Mouse (Mus musculus) layer of hippocampus, adult 2 months (tissue): Measurements from ENCODE around the gene Alx1. TPM values are rescaled to one million over a fixed set of nuclear protein-coding genes. Genes with fewer than 3 reads are reported as not detected.
A peak's percentile ranks its signal among the peaks of the same experiment; 100 is the strongest.

Source experiments
- DNase-seq, 2 experiments: peaks; one replicate each; pipeline ENCODE4 v3.0.0; 2022; ENCODE audit warnings: low spot score in 2 of 2
- H3K27ac ChIP-seq: fragments of 200-600 bp; 2 replicates; pipeline ENCODE4 v1.8.1; 2022
- H3K4me3 ChIP-seq: fragments of 200-600 bp; 2 replicates; pipeline ENCODE4 v1.8.1; 2022; ENCODE audit warnings: mild to moderate bottlenecking
- CTCF ChIP-seq: fragments of 200-600 bp; conservative IDR thresholded peaks from 2 replicates; pipeline ENCODE4 v1.8.1; 2022; ENCODE audit warnings: antibody characterized with exemption, mild to moderate bottlenecking, moderate library complexity
- total RNA-seq, 2 experiments: library from RNA; stranded (reverse); gene quantifications; 2 replicates each; pipeline ENCODE4 v1.2.3; 2021

Gene Alx1
- total RNA-seq, 2 experiments from 2014 or later: 0.22 to 0.28 TPM

- TF ChIP-seq CTCF: no peak
Observed at GRCm38 (mm10) chr10:103000902-103001301, 29.1 kb downstream of the Alx1 start.

GRCm38 (mm10) chr10:102999584-102999983 lies 30.4 kb downstream of the Alx1 start:
- Histone ChIP-seq H3K4me3 (no peak overlapping the region), H3K27ac (no peak overlapping the region)
- no peak for DNase-seq
- TF ChIP-seq CTCF: peak; percentile 56

More at GRCm38 (mm10) chr10:103000902-103001301, 29.1 kb downstream of the Alx1 start:
- no peak overlapping the region for H3K4me3 ChIP-seq
- DNase-seq: no peak
- H3K27ac ChIP-seq: no peak overlapping the region

- no peak for TF ChIP-seq CTCF
- no peak overlapping the region for H3K4me3 ChIP-seq
- no peak for DNase-seq
- no peak overlapping the region for H3K27ac ChIP-seq
Observed at GRCm38 (mm10) chr10:102975106-102975505, 54.9 kb downstream of the Alx1 start.

- no peak overlapping the region for H3K27ac ChIP-seq
- no peak overlapping the region for H3K4me3 ChIP-seq
- TF ChIP-seq CTCF: 0 out of 2 replicates have a peak, but pooled peaks have one; percentile 7
- no peak for DNase-seq
Observed at GRCm38 (mm10) chr10:102959602-102960001, 70.4 kb downstream of the Alx1 start.

Other genes starting within 250 kb of the Alx1 start
- gene Lrriq1, start 206.1 kb upstream of the Alx1 start, total RNA-seq: 1 to 10 TPM; 3.3 to 5.4 TPM